Mouse (Mus musculus) myocyte (in vitro differentiated cells): ENCODE data around the gene Ppig.

Source experiments
- E2F4 ChIP-seq: IDR thresholded peaks from one replicate; pipeline ENCODE4 v1.6.1; 2011; ENCODE audit warnings: mild to moderate bottlenecking, control low read depth, moderate library complexity; ENCODE audit not compliant: insufficient read depth
- MAX ChIP-seq: IDR thresholded peaks from one replicate; pipeline ENCODE4 v1.6.1; 2011; ENCODE audit warnings: low read depth, mild to moderate bottlenecking, control low read depth
- POLR2A ChIP-seq: IDR thresholded peaks from one replicate; pipeline ENCODE4 v1.6.1; 2011; ENCODE audit warnings: low read depth, mild to moderate bottlenecking, control low read depth, moderate library complexity; ENCODE audit not compliant: insufficient read length
- REST ChIP-seq: IDR thresholded peaks from one replicate; pipeline ENCODE4 v1.6.1; 2011; ENCODE audit warnings: mild to moderate bottlenecking, control low read depth, moderate library complexity; ENCODE audit not compliant: insufficient read depth, insufficient read length

- no peak for TF ChIP-seq E2F4
- no peak for TF ChIP-seq REST
- TF ChIP-seq MAX = no peak
- no peak for TF ChIP-seq POLR2A
These were observed 48.6 kb upstream of the Ppig start for GRCm38 (mm10) chr2:69673723-69674122.
